Mouse (Mus musculus): ENCODE data around the gene Srf. TPM values are rescaled to one million over a fixed set of nuclear protein-coding genes. Genes with fewer than 3 reads are reported as not detected.

Srf gene
- total RNA-seq (2023) = 66.8 TPM

DNA sequence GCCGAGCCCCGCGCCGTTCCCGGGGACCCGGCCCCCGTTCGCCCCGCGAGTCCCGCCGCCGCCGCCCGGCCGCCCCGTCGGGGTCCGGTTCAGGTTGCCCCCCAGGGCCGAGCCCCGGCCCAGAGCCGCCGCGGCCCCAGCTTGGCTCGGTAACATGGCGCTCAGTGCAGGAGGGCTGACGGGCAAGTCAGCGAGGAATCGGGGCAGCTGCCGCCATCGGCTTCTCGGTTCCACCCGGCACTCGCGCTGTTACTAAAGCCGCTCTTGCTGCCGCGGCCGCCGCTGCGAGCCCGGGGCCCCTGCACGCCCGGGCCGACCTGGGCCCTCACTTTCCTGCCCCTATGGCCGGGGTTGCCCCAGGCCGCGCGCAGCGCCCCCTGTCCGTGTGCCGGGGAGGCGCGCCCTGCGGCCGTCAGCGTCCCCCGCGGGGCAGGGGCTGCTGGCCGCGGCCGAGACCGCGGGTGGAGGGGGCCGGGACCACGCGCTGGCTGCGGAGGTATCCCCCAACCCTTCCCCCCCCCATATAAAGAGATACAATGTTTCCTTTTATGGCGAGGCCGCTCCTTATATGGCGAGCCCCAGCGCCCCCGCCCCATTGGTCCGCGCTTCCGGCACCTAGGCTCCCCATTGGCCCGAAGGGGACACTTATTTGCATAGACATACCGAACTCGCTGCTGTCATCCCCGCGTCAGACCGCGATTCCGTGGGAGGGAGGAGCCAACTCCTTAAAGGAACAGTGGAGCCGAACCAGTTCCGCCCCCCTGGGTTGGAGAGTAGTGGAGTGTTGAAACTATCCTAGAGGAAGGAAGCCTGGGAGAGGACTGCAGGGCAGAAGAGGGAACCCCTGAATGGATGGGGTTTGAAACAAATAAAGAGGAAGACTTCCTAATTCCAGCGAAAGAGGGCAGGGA lies at the start of gene Srf:
TSS of gene Srf (minus strand) at position 503 of the 911 bp plus-strand sequence.

DNA sequence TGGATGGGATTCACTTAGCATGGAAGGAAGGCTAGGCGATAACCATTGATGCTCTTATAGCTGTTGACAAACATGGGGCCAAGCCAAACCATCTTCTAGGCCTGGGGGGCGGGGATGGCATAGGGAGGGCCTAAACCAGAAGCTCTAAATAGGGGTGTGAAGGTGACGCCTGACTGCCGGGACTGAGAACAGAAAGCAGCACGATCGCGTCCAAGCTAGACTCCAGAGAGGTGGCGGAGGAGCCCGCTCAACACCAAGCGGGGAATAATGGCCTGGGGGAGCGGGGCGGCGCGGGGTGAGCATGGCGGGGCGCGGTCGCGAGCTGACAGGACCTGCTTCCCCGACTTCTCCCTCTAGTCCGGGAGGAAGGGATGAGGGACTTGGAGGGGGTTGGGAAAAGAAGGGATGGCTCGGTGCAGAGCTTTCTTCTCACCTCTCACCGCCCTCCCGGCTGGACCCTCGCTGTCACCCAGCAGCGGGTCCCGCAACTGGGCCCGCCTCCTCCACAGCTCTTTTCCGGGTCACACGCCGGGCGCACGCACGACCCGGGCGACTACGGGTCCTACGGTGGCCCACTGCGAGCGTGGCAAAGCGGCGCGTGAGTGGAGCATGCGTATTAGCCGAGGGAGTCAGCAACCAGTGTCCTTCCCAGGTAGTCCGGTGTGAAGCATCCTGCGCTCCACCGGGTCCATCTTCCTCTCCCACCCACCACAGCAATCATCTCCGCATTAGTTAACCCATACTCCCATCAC lies 10.0 kb downstream of the Srf start, which contains the start of gene Cul9:
TSS of gene Cul9 (minus strand) at position 576 of the 752 bp plus-strand sequence.

Other genes starting within 250 kb of the Srf start
- gene Abcc10, start 227.8 kb downstream of the Srf start, total RNA-seq (2023) = 14.4 TPM
- 56.7 TPM for gene Zfp318, start 172.4 kb downstream of the Srf start, total RNA-seq (2023)
- gene Crip3, start 127.2 kb downstream of the Srf start, total RNA-seq (2023) = not detected
- gene Slc22a7, start 117.7 kb downstream of the Srf start, total RNA-seq (2023) = not detected
- gene Ttbk1, start 68.5 kb downstream of the Srf start, total RNA-seq (2023) = 0.18 TPM
- not detected for gene Dnph1, start 59.5 kb downstream of the Srf start, total RNA-seq (2023)
- 20.4 TPM for gene Cul9, start 9.8 kb downstream of the Srf start, total RNA-seq (2023)
- not detected for gene Ptk7, start 73.3 kb upstream of the Srf start, total RNA-seq (2023)
- 15.0 TPM for gene Klc4, start 89.8 kb upstream of the Srf start, total RNA-seq (2023)
- gene Mrpl2, start 90.1 kb upstream of the Srf start, total RNA-seq (2023) = 31.6 TPM
- 7.3 TPM for gene Cul7, start 94.2 kb upstream of the Srf start, total RNA-seq (2023)
- gene Rrp36, start 118.2 kb upstream of the Srf start, total RNA-seq (2023) = 34.8 TPM
- gene Mea1, start 122.6 kb upstream of the Srf start, total RNA-seq (2023) = 31.5 TPM
- 46.1 TPM for gene Klhdc3, start 124.7 kb upstream of the Srf start, total RNA-seq (2023)
- gene Ppp2r5d, start 148.9 kb upstream of the Srf start, total RNA-seq (2023) = 34.2 TPM
- gene Pex6, start 155.3 kb upstream of the Srf start, total RNA-seq (2023) = 28.2 TPM
- gene Gnmt, start 173.0 kb upstream of the Srf start, total RNA-seq (2023) = 3.2 TPM
- 57.9 TPM for gene Cnpy3, start 196.0 kb upstream of the Srf start, total RNA-seq (2023)
- gene Ptcra, start 207.5 kb upstream of the Srf start, total RNA-seq (2023) = 0.40 TPM
- gene 2310039H08Rik, start 216.5 kb upstream of the Srf start, total RNA-seq (2023) = 22.0 TPM
- gene Rpl7l1, start 226.5 kb upstream of the Srf start, total RNA-seq (2023) = 70.1 TPM

Measured in CD8-positive naive resting alpha-beta T cell, adult 57 days (primary cell).